ENCODE assay signal across 26 mouse cellular contexts in the genomic region with DNA sequence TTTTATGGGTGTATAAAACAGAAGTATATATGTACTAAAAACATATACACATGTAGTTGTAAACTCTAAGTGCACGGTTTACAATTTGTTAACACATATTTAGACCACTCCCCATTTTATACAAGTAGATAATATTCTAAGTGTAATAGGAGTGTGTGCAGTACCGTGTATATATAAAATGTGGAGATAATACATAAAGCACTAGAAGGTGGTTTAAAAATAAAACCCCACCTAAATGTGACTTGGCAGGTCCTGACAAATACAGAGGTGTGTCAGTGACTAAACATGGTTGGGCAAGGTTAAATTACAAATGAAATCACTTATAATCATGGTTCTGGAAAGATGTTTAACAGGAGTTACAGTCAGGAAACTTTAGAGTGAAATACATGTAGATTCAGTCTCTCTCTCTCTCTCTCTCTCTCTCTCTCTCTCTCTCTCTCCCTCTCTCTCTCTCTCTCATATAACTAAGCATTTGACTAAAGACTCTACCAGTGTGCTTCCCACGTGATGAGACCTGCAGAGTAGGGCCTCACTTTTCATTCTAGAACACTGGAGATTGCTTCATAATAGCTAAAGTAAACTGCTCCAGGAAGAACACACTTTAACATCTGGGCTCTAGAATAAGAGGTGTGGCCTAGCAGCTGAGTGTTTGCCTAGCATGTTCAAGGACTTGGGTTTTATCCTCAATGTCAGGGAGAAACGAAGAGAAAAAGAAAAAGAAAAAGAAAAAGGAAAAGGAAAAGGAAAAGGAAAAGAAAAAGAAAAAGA. TPM values are rescaled to one million over a fixed set of nuclear protein-coding genes. Genes with fewer than 3 reads are reported as not detected.
DNase-seq lines count a peak whose midpoint lies in the region; ATAC-seq and TF ChIP-seq lines count a peak whose summit lies in the region.
"Had no signal": no experiment of that assay in that cellular context is flagged by ENCODE, and none has a peak within 500 bp of the region (broad histone marks: within the 10 kb centered on the region; RNA-seq: fewer than 3 reads in every experiment).

No protein-coding gene starts in this region.

- no peaks in the 10 kb centered on the region for H3K27me3 ChIP-seq in intestine, embryonic 16.5 days (replicated peaks; ENCODE audit: control insufficient read depth, insufficient read depth, low read length)
- no peaks in the 10 kb centered on the region for H3K27me3 ChIP-seq in stomach, embryonic 15.5 days (replicated peaks)
- H3K27me3 ChIP-seq: embryonic facial prominence, embryonic 12.5 days; forebrain, embryonic 15.5 days; limb, embryonic 15.5 days; liver, embryonic 15.5 days had no signal

- peak; percentile 69 for ATAC-seq in intestine, embryonic 16.5 days
- no peak for ATAC-seq in stomach, embryonic 15.5 days (ENCODE audit: insufficient read depth, low FRiP score, low read depth)
- ATAC-seq: activated CD4-positive, CD25-positive, alpha-beta regulatory T cell, adult 4 months; forebrain, embryonic 15.5 days; hindbrain, embryonic 16.5 days had no signal

- WGBS in lung, adult 2 months: 49% methylated on average over 4 of the region's 4 CpGs
- 54% methylated on average over 4 of the region's 4 CpGs for WGBS in intestine, embryonic 16.5 days
- WGBS in stomach, embryonic 15.5 days: 52% methylated on average over 4 of the region's 4 CpGs

- H3K9ac ChIP-seq in intestine, embryonic 16.5 days (ENCODE audit: low read depth, low read length): no peak overlapping the region
- H3K9ac ChIP-seq in stomach, embryonic 15.5 days: no peak overlapping the region
- H3K9ac ChIP-seq: embryonic facial prominence, embryonic 12.5 days; forebrain, embryonic 15.5 days; limb, embryonic 15.5 days; liver, embryonic 15.5 days had no signal

- H3K27ac ChIP-seq in brown adipose tissue, adult 24 weeks (replicated peaks; ENCODE audit: low read depth, low read length): 0 out of 2 replicates have a peak overlapping the region, but pooled peaks have one; percentile 52
- H3K27ac ChIP-seq in intestine, embryonic 16.5 days (ENCODE audit: low read length): peak overlapping the region; percentile 54; the same call in 1 of the 2 replicates
- H3K27ac ChIP-seq in stomach, embryonic 15.5 days: peak overlapping the region; percentile 33; the same call in 1 of the 2 replicates
- H3K27ac ChIP-seq in gastrocnemius, adult 2 months: no peak overlapping the region
- H3K27ac ChIP-seq: embryonic facial prominence, embryonic 12.5 days; forebrain, embryonic 10.5 days; forebrain, embryonic 15.5 days; layer of hippocampus, adult 2 months; left cerebral cortex, adult 2 months; limb, embryonic 15.5 days; liver, embryonic 15.5 days had no signal

- no peaks in the 10 kb centered on the region for H3K9me3 ChIP-seq in intestine, embryonic 16.5 days (ENCODE audit: control insufficient read depth, low read length)
- H3K9me3 ChIP-seq in stomach, embryonic 15.5 days: no peaks in the 10 kb centered on the region
- H3K9me3 ChIP-seq: embryonic facial prominence, embryonic 12.5 days; forebrain, embryonic 10.5 days; forebrain, embryonic 15.5 days; limb, embryonic 15.5 days; liver, embryonic 15.5 days had no signal

- TF ChIP-seq POLR2A in lung, adult 2 months (IDR thresholded peaks at IDR 0.05; ENCODE audit: borderline replicate concordance, extremely low read depth, low read depth, low read length): no peak

- TF ChIP-seq CTCF in lung, adult 2 months (IDR thresholded peaks at IDR 0.05; ENCODE audit: insufficient read depth, low read length): no peak
- no peak for TF ChIP-seq CTCF in gastrocnemius, adult 2 months (IDR thresholded peaks at IDR 0.05)

- peak; percentile 45 to 67 for DNase-seq in lung, adult 18-20 months
- DNase-seq in lung, adult 2 months: no peak
- no peak for DNase-seq in gastrocnemius, adult 2 months
- DNase-seq in urinary bladder, postnatal 36 days (ENCODE audit: low spot score in 2 of 2): no peak
- DNase-seq: adrenal gland, adult 2 months; adrenal gland, postnatal 36 days; B cell, adult 2 months; cerebellum, adult 8-10 months; cerebellum, postnatal 36 days; heart, postnatal 14 days; midbrain, embryonic 14.5 days; right cerebral cortex, postnatal 14 days; thymus, adult 18-20 months; thymus, postnatal 25 days had no signal

- H3K4me1 ChIP-seq in lung, adult 2 months (ENCODE audit: control insufficient read depth, insufficient read depth, low read length): no peaks in the 10 kb centered on the region; the same call in 1 of the 2 replicates
- H3K4me1 ChIP-seq in brown adipose tissue, adult 24 weeks (ENCODE audit: control insufficient read depth, insufficient read depth, insufficient read length, low read length): peaks cover 30% of the 10 kb centered on the region
- H3K4me1 ChIP-seq in intestine, embryonic 16.5 days (ENCODE audit: control insufficient read depth, insufficient read depth, low read length): peaks cover 18% of the 10 kb centered on the region
- H3K4me1 ChIP-seq in stomach, embryonic 15.5 days: peaks cover 5% of the 10 kb centered on the region; the same call in 1 of the 2 replicates
- H3K4me1 ChIP-seq: embryonic facial prominence, embryonic 12.5 days; forebrain, embryonic 10.5 days; forebrain, embryonic 15.5 days; limb, embryonic 15.5 days had no signal

- intact Hi-C loops in gastrocnemius, adult 2 months (cut with DNase I): no loop called here

- H3K4me2 ChIP-seq in intestine, embryonic 16.5 days (ENCODE audit: low read depth, low read length): no peak overlapping the region
- no peak overlapping the region for H3K4me2 ChIP-seq in stomach, embryonic 15.5 days
- H3K4me2 ChIP-seq: embryonic facial prominence, embryonic 12.5 days; forebrain, embryonic 15.5 days; limb, embryonic 15.5 days; liver, embryonic 15.5 days had no signal

- H3K4me3 ChIP-seq in lung, adult 2 months (replicated peaks; ENCODE audit: extremely low read depth, low read depth, low read length): no peak overlapping the region
- H3K4me3 ChIP-seq in brown adipose tissue, adult 24 weeks (ENCODE audit: insufficient read depth, low read depth, low read length): no peak overlapping the region
- no peak overlapping the region for H3K4me3 ChIP-seq in intestine, embryonic 16.5 days (ENCODE audit: low read length)
- H3K4me3 ChIP-seq in stomach, embryonic 15.5 days (replicated peaks): no peak overlapping the region
- no peak overlapping the region for H3K4me3 ChIP-seq in gastrocnemius, adult 2 months
- H3K4me3 ChIP-seq: embryonic facial prominence, embryonic 12.5 days; forebrain, embryonic 10.5 days; forebrain, embryonic 15.5 days; layer of hippocampus, adult 2 months; left cerebral cortex, adult 2 months; limb, embryonic 15.5 days; liver, embryonic 15.5 days had no signal

- no peaks in the 10 kb centered on the region for H3K36me3 ChIP-seq in intestine, embryonic 16.5 days (ENCODE audit: control insufficient read depth, insufficient read depth, low read length)
- no peaks in the 10 kb centered on the region for H3K36me3 ChIP-seq in stomach, embryonic 15.5 days
- H3K36me3 ChIP-seq: embryonic facial prominence, embryonic 12.5 days; forebrain, embryonic 10.5 days; forebrain, embryonic 15.5 days; limb, embryonic 15.5 days; liver, embryonic 15.5 days had no signal

RNA-seq across cellular contexts. Expression of gene Lrig2, which starts 14.6 kb away (rescaled TPM):
- 5.7 and 7.8 TPM in 2 replicates for polyA plus RNA-seq in lung, adult 2 months (2012; rRNA removed)
- polyA plus RNA-seq in brown adipose tissue, adult 24 weeks (2012; ENCODE audit: insufficient read depth, insufficient read length, missing spikeins): 4.3 and 5.5 TPM in 2 replicates
- 9.1 and 10.2 TPM in 2 replicates for polyA plus RNA-seq in intestine, embryonic 16.5 days (2015; fragmentation: Nextera tagmentation; extraction: Ambion mirVana)
- polyA plus RNA-seq in stomach, embryonic 15.5 days (2015; fragmentation: Nextera tagmentation; extraction: Ambion mirVana): 14.8 and 16.3 TPM in 2 replicates
- 1 to 10 TPM; 5.4 to 5.8 TPM for total RNA-seq in gastrocnemius, adult 2 months (2021)

Comparison
In these comparisons a context has a peak if more than half of its experiments do, and no peak if none do; other contexts are left out.
1. DNase-seq: peak in lung, adult 18-20 months (2 of 2); none in lung, adult 2 months (single experiment), gastrocnemius, adult 2 months (single experiment) and urinary bladder, postnatal 36 days (0 of 2).